Mouse (Mus musculus) liver, embryonic 11.5 days (tissue): ENCODE measurements around the gene Tenm3. TPM values are rescaled to one million over a fixed set of nuclear protein-coding genes. Genes with fewer than 3 reads are reported as not detected.

Experiments used
- ATAC-seq: fragments of 200-750 bp; cut with Nextera tagmentation; replicated peaks from 2 replicates; pipeline ENCODE4 v1.8.0; 2017; ENCODE audit warnings: moderate number of reproducible peaks, mild to moderate bottlenecking, moderate TSS enrichment, moderate library complexity; ENCODE audit not compliant: low FRiP score
- DNase-seq: peaks from one replicate; pipeline ENCODE4 v3.0.0-alpha.2; 2017; ENCODE audit warnings: low spot score
- H3K27ac ChIP-seq: fragments of 300-500 bp; sonication (generic); 2 replicates; pipeline ENCODE4 v1.5.1; 2014; ENCODE audit warnings: mild to moderate bottlenecking, low read depth, low read length, control low read depth
- H3K27me3 ChIP-seq: fragments of 300-500 bp; sonication (generic); replicated peaks from 2 replicates; pipeline ENCODE4 v1.6.1; 2014; ENCODE audit warnings: low read length, mixed read lengths; ENCODE audit not compliant: control insufficient read depth, insufficient read depth
- H3K36me3 ChIP-seq: fragments of 300-500 bp; sonication (generic); 2 replicates; pipeline ENCODE4 v1.6.1; 2014; ENCODE audit warnings: mild to moderate bottlenecking, low read length, moderate library complexity, mixed read lengths; ENCODE audit not compliant: control insufficient read depth, insufficient read depth
- H3K4me1 ChIP-seq: fragments of 300-500 bp; sonication (generic); replicated peaks from 2 replicates; pipeline ENCODE4 v1.6.1; 2014; ENCODE audit warnings: low read length, mixed read lengths; ENCODE audit not compliant: control insufficient read depth, insufficient read depth
- H3K4me2 ChIP-seq: fragments of 300-500 bp; sonication (generic); 2 replicates; pipeline ENCODE4 v1.6.1; 2014; ENCODE audit warnings: mild to moderate bottlenecking, control low read depth, moderate library complexity
- H3K4me3 ChIP-seq: fragments of 300-500 bp; sonication (generic); 2 replicates; pipeline ENCODE4 v1.5.1; 2014; ENCODE audit warnings: low read depth, low read length, control low read depth
- H3K9ac ChIP-seq: fragments of 300-500 bp; sonication (generic); 2 replicates; pipeline ENCODE4 v1.6.1; 2014; ENCODE audit warnings: low read depth, low read length, control low read depth
- H3K9me3 ChIP-seq: fragments of 300-500 bp; sonication (generic); 2 replicates; pipeline ENCODE4 v1.6.1; 2016; ENCODE audit warnings: low read length, inconsistent platforms, mixed read lengths; ENCODE audit not compliant: control insufficient read depth
- WGBS: fragments of 180-500 bp; shearing (Covaris S2); extraction: QIAGEN DNeasy Blood & Tissue Kit; methylation state at CpG from one replicate; pipeline ENCODE4 v1.1.7; 2014; 5-methylcytosine and 5-hydroxymethylcytosine counted together
- polyA plus RNA-seq: library from polyadenylated mRNA; unstranded; fragments of >200 nt; fragmentation: Nextera tagmentation; extraction: Ambion mirVana; gene quantifications from 2 replicates; pipeline ENCODE4 v1.2.1, GENCODE M21; 2014

The Tenm3 gene
- polyA plus RNA-seq, 1 experiment from 2014 or later, result 13.6 TPM

DNA sequence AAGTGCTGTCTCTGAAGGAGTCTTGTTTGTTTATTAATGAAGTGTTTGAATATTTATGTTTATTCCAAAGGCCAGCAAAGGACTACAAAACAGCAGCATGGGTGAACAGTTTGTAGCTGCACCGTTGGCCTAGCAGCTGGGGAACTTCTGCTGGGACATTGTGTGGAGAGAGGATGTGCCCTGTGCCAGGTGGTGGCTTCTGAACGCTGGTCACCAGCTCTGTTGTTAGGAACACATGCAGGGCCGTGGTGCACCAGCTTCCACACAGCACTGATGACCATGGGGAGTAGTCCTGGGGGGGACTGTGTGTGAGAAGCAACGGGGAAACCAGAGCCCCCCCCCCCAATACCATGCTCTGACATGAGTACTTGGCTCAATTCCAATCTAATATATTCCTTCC, 329.5 kb downstream of the Tenm3 start:
- Histone ChIP-seq H3K9me3 (no peaks in the 10 kb centered on the region), H3K27me3 (no peaks in the 10 kb centered on the region), H3K9ac (no peak overlapping the region), H3K27ac (no peak overlapping the region), H3K36me3 (no peaks in the 10 kb centered on the region), H3K4me3 (no peak overlapping the region), H3K4me2 (no peak overlapping the region), H3K4me1 (no peaks in the 10 kb centered on the region; the same call in 1 of the 2 replicates)
- no peak for DNase-seq
- WGBS, result 84% methylated on average over 4 of the region's 4 CpGs
- no peak for ATAC-seq

DNA sequence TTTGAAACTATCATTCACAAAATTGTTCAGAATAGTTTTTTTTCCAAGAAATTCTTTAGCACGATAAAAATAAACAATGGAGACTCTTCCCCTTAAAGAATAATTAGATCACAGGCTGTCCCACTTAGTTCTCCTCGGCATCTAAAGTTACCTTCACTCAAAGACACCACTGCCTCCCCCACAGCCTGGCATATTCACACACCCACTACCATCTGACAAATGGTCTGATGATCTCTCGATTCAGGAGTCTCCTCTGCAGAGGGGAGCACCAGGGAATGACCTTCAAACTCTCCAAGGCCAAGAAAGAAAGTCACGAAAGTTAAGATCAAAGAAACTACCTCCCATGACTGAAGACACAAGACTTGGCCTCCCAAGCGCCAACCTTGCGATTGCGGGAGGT, 329.9 kb downstream of the Tenm3 start:
- no peaks in the 10 kb centered on the region for H3K27me3 ChIP-seq
- ATAC-seq, result no peak
- H3K4me1 ChIP-seq, result no peaks in the 10 kb centered on the region; the same call in 1 of the 2 replicates
- DNase-seq, result no peak
- H3K4me2 ChIP-seq, result no peak overlapping the region
- H3K27ac ChIP-seq, result no peak overlapping the region
- no peaks in the 10 kb centered on the region for H3K9me3 ChIP-seq
- H3K36me3 ChIP-seq, result no peaks in the 10 kb centered on the region
- no peak overlapping the region for H3K9ac ChIP-seq
- H3K4me3 ChIP-seq, result no peak overlapping the region
- WGBS, result 81% methylated on average over 7 of the region's 7 CpGs

DNA sequence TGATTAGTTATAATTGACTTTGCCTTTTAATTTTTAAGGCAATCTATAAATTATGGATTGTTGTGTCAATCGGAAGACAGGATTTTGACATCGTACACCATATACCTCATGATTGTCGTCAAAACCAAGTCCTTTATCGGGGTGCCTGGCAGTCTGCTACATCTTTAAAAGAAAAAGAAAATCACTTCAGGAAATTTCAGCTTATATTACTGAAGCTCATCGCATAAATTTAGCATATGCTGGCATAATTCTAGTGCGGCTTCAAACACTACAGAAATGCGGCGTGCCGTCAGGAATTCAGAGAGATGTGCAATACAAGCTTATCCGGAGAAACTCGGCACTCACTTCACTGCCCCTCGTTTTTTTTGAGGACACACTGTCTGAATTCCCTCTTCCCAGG, 332.2 kb downstream of the Tenm3 start:
- no peak overlapping the region for H3K4me3 ChIP-seq
- H3K27ac ChIP-seq, result no peak overlapping the region
- no peaks in the 10 kb centered on the region for H3K9me3 ChIP-seq
- 86% methylated on average over 12 of the region's 12 CpGs for WGBS
- ATAC-seq (no peak), DNase-seq (no peak)
- no peaks in the 10 kb centered on the region for H3K27me3 ChIP-seq
- H3K36me3 ChIP-seq, result no peaks in the 10 kb centered on the region
- no peak overlapping the region for H3K9ac ChIP-seq
- H3K4me1 ChIP-seq, result no peaks in the 10 kb centered on the region; the same call in 1 of the 2 replicates
- H3K4me2 ChIP-seq, result no peak overlapping the region

DNA sequence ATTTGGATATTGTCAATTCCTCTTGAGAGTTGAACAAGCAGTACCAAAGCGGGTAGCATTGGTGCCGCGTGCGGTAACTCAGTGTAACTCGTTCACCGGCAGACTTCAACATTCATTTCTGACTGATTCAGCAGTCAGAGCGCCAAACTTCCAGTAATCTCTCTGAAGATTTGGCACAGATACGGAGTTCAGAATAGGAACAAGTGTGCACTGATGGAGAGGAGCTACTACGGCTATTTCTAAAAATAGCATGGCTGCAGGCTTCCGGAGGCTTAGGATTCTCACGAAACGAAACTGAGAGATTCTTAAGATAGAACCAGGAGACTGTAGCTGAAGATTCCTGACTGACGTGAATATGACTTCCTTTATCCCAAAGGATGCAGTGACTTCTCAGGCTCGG, 332.6 kb downstream of the Tenm3 start:
- 87% methylated on average over 14 of the region's 14 CpGs for WGBS
- H3K4me1 ChIP-seq, result no peaks in the 10 kb centered on the region; the same call in 1 of the 2 replicates
- H3K9me3 ChIP-seq, result no peaks in the 10 kb centered on the region
- ATAC-seq (no peak), DNase-seq (no peak)
- no peak overlapping the region for H3K27ac ChIP-seq
- H3K27me3 ChIP-seq, result no peaks in the 10 kb centered on the region
- H3K4me3 ChIP-seq, result no peak overlapping the region
- H3K9ac ChIP-seq, result no peak overlapping the region
- H3K36me3 ChIP-seq, result no peaks in the 10 kb centered on the region
- no peak overlapping the region for H3K4me2 ChIP-seq

DNA sequence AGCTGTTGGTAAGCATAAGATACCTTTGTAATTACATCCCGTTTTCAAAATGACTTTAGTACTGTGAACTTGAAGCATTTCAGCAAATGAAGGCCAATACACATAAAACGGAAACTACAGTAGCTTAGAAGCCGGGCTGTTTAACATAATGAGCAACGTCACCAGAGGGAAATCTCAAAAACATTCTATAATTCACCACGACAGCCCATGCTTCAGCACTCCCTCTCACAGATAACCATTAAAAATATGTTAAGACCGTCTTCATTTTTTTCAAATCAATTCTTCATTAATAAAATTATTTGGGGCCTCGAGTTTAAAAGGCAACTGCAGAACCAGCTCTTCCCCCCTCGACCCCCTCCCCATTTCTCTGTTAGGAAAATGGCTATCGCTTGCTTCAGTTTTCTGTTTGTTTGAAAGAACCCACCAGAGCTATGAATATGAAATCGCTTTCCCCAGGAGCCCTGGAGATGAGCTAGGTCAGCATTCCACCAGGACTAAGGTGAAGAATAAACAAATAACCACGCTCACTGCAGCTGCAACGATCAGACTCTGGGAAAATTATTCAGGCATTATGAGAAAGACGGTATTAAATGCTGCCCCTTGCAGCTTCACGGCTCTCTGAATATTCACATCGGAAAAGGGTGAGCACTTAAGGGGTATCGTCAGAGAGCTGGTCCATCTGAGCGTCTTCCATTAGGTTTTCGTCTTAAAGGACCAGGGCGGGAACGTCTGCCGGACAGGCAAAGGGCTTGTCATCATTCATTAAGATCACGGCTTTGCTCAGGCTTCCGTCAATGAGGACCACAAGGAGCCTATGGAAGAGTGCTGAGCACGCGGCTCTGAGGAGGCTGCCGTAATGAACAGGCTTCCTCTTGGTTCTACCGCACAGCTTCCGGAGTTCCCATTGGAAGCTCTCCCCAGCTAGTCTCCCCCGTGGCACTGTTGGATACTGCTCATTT, 334.8 kb downstream of the Tenm3 start:
- no peak overlapping the region for H3K4me2 ChIP-seq
- 78% methylated on average over 29 of the region's 29 CpGs for WGBS

DNA sequence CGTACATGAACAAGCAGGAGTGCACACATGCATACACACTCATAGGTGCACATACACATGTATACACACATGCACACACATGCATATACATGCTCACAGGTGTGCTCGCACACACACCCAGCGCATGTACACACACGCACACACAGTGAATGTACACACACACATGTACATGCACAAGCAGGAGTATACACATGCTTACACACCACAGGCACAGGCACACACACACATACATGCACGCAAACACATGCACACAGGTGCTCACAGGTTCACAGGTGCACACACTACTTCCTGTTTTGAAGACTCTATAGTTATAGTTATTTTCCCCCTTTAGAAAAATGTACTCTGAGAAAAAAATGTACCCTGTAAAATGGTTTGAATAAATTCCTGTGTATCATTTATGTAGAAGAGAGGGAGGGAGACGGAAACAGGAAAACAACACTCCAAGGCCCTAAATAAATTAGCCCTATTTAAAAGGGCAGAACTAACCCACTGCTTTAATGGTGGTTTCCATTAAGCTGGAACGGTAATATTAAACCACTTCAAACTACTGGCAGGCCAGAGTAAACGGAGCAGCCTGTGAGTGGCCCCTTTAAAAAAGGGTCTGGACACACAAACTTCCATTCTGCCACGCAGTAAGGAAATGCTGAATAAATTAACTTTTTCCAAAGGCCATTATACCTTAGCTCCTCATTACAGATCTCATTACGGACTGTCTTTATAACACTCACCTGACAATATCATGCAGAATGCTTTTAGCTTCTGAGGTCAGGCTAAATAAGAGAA, 335.8 kb downstream of the Tenm3 start:
- Histone ChIP-seq H3K27ac (no peak overlapping the region), H3K9ac (no peak overlapping the region), H3K9me3 (no peaks in the 10 kb centered on the region), H3K4me2 (no peak overlapping the region), H3K4me1 (no peaks in the 10 kb centered on the region), H3K36me3 (no peaks in the 10 kb centered on the region), H3K27me3 (no peaks in the 10 kb centered on the region), H3K4me3 (no peak overlapping the region)
- no peak for DNase-seq
- 85% methylated on average over 10 of the region's 10 CpGs for WGBS
- ATAC-seq, result no peak

More for the DNA sequence above, 334.8 kb downstream of the Tenm3 start:
- no peaks in the 10 kb centered on the region for H3K4me1 ChIP-seq
- ATAC-seq, result no peak
- DNase-seq, result no peak
- no peak overlapping the region for H3K9ac ChIP-seq
- no peaks in the 10 kb centered on the region for H3K27me3 ChIP-seq
- H3K36me3 ChIP-seq, result no peaks in the 10 kb centered on the region
- no peak overlapping the region for H3K27ac ChIP-seq
- H3K9me3 ChIP-seq, result no peaks in the 10 kb centered on the region
- H3K4me3 ChIP-seq, result no peak overlapping the region

DNA sequence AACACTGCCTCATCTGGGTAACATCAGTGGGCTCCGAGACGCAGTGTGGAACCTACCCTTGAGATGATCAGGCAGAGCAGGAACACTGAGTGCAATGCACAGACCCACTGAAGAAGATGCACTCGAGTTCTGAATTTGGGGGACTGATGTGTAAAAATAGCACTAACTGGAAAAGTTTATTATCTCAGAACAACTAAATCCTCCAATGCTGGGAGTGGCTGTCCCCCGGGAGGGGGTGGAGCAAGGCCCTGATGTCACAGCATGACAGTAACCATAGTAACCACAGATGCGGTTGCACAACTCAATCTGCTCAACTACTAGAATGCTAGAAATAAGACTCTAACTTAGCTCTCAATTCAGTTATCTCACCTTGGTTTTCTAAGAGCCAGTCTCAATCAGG, 351.3 kb downstream of the Tenm3 start:
- Histone ChIP-seq H3K36me3 (no peaks in the 10 kb centered on the region), H3K4me2 (no peak overlapping the region), H3K27me3 (no peaks in the 10 kb centered on the region), H3K4me3 (no peak overlapping the region), H3K27ac (no peak overlapping the region), H3K4me1 (no peaks in the 10 kb centered on the region), H3K9me3 (no peaks in the 10 kb centered on the region), H3K9ac (no peak overlapping the region)
- no peak for DNase-seq
- WGBS, result 76% methylated on average over 5 of the region's 5 CpGs
- no peak for ATAC-seq

DNA sequence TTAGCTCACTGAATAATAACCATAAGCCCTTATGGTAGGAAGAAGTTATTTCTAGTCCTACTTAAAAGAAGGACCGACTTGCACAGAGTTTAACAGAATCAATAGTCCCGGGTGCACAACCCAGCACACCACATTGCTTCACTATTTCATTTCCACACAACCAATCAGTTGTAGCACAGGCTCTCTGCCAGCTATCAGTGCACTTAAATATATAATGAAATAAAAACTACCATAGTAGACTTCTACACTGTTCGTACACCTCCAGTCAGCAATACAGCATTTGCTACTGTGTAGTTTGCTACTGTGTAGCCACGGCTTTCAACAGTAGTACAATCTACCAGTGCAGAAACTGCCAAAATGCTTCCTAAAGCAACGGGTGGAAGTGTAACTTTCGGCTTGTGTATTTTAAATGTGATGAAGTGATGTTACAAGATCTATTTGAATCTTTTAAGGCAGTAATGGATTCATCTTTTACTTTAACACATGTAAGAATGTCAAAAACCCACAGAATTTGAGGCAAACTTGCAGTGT, 353.1 kb downstream of the Tenm3 start:
- WGBS, result 81% methylated on average over 6 of the region's 6 CpGs
- no peak for DNase-seq

More for the DNA sequence above, 353.1 kb downstream of the Tenm3 start:
- Histone ChIP-seq H3K9ac (no peak overlapping the region), H3K4me3 (no peak overlapping the region), H3K36me3 (no peaks in the 10 kb centered on the region), H3K9me3 (no peaks in the 10 kb centered on the region), H3K27me3 (no peaks in the 10 kb centered on the region), H3K4me2 (no peak overlapping the region), H3K4me1 (no peaks in the 10 kb centered on the region), H3K27ac (no peak overlapping the region)
- ATAC-seq, result no peak
